Mouse (Mus musculus): ENCODE measurements around the gene Sugt1. TPM values are rescaled to one million over a fixed set of nuclear protein-coding genes. Genes with fewer than 3 reads are reported as not detected.

Sugt1 gene
- total and polyA plus RNA-seq, 2 experiments from 2014 or later = 16.4 to 87.3 TPM

- ATAC-seq = peak; percentile 28
- H3K27ac ChIP-seq = peak overlapping the region; percentile 99
- no peaks in the 10 kb centered on the region for H3K9me3 ChIP-seq (ENCODE audit: low read length)
- no peaks in the 10 kb centered on the region for H3K27me3 ChIP-seq (ENCODE audit: insufficient read depth, low read length)
- peak overlapping the region; percentile 69 for H3K9ac ChIP-seq (replicated peaks; ENCODE audit: low read length)
- 1% methylated on average over 9 of the region's 9 CpGs for WGBS
- H3K4me2 ChIP-seq (ENCODE audit: low read depth, low read length) = peak overlapping the region; percentile 86
- TF ChIP-seq CTCF (IDR thresholded peaks at IDR 0.05; ENCODE audit: low read depth) = no peak
- H3K36me3 ChIP-seq (ENCODE audit: insufficient read depth, low read length) = no peaks in the 10 kb centered on the region
- peak overlapping the region; percentile 73 for H3K4me3 ChIP-seq (ENCODE audit: low read length)
- H3K4me1 ChIP-seq (ENCODE audit: insufficient read depth, low read length) = peaks cover 14% of the 10 kb centered on the region
- no peak for DNase-seq (ENCODE audit: low spot score)
These were observed 350 bp downstream of the Sugt1 start for GRCm38 (mm10) chr14:79587852-79588229.

- ATAC-seq = no peak
- Histone ChIP-seq H3K9me3 (ENCODE audit: low read length) (no peaks in the 10 kb centered on the region), H3K4me1 (ENCODE audit: insufficient read depth, low read length) (peaks cover 14% of the 10 kb centered on the region), H3K4me3 (ENCODE audit: low read length) (peak overlapping the region; percentile 73), H3K36me3 (ENCODE audit: insufficient read depth, low read length) (no peaks in the 10 kb centered on the region), H3K27ac (no peak overlapping the region), H3K4me2 (ENCODE audit: low read depth, low read length) (peak overlapping the region; percentile 86), H3K9ac (replicated peaks; ENCODE audit: low read length) (peak overlapping the region; percentile 69; the same call in 1 of the 2 replicates), H3K27me3 (ENCODE audit: insufficient read depth, low read length) (no peaks in the 10 kb centered on the region)
- no peak for TF ChIP-seq CTCF (IDR thresholded peaks at IDR 0.05; ENCODE audit: low read depth)
- WGBS = 85% methylated on average over 9 of the region's 9 CpGs
- DNase-seq (ENCODE audit: low spot score) = no peak
These were observed 1.1 kb downstream of the Sugt1 start for GRCm38 (mm10) chr14:79588534-79588951.

- no peak overlapping the region for H3K27ac ChIP-seq
- no peak overlapping the region for H3K9ac ChIP-seq (replicated peaks; ENCODE audit: low read length)
- no peaks in the 10 kb centered on the region for H3K36me3 ChIP-seq (ENCODE audit: insufficient read depth, low read length)
- H3K4me3 ChIP-seq (ENCODE audit: low read length) = no peak overlapping the region
- H3K27me3 ChIP-seq (ENCODE audit: insufficient read depth, low read length) = no peaks in the 10 kb centered on the region
- H3K4me1 ChIP-seq (ENCODE audit: insufficient read depth, low read length) = peaks cover 14% of the 10 kb centered on the region
- WGBS = 78% methylated on average over 6 of the region's 6 CpGs
- TF ChIP-seq CTCF (IDR thresholded peaks at IDR 0.05; ENCODE audit: low read depth) = no peak
- ATAC-seq (no peak), DNase-seq (ENCODE audit: low spot score) (no peak)
- H3K9me3 ChIP-seq (ENCODE audit: low read length) = no peaks in the 10 kb centered on the region
- peak overlapping the region; percentile 86; the same call in 1 of the 2 replicates for H3K4me2 ChIP-seq (ENCODE audit: low read depth, low read length)
These were observed 1.9 kb downstream of the Sugt1 start for GRCm38 (mm10) chr14:79589401-79589800.

- ATAC-seq = no peak
These were observed 3.4 kb downstream of the Sugt1 start for GRCm38 (mm10) chr14:79590916-79591315.

GRCm38 (mm10) chr14:79591611-79592010, 4.1 kb downstream of the Sugt1 start:
- 85% methylated on average over 2 of the region's 2 CpGs for WGBS
- Histone ChIP-seq H3K27ac (no peak overlapping the region), H3K36me3 (ENCODE audit: insufficient read depth, low read length) (peaks cover 5% of the 10 kb centered on the region; the same call in 1 of the 2 replicates), H3K4me3 (ENCODE audit: low read length) (no peak overlapping the region), H3K27me3 (ENCODE audit: insufficient read depth, low read length) (no peaks in the 10 kb centered on the region), H3K4me1 (ENCODE audit: insufficient read depth, low read length) (peaks cover 14% of the 10 kb centered on the region), H3K4me2 (ENCODE audit: low read depth, low read length) (no peak overlapping the region), H3K9ac (replicated peaks; ENCODE audit: low read length) (no peak overlapping the region), H3K9me3 (ENCODE audit: low read length) (no peaks in the 10 kb centered on the region)
- no peak for DNase-seq (ENCODE audit: low spot score)
- TF ChIP-seq CTCF (IDR thresholded peaks at IDR 0.05; ENCODE audit: low read depth) = no peak
- ATAC-seq = no peak

More at GRCm38 (mm10) chr14:79590916-79591315, 3.4 kb downstream of the Sugt1 start:
- Histone ChIP-seq H3K9ac (replicated peaks; ENCODE audit: low read length) (no peak overlapping the region), H3K4me3 (ENCODE audit: low read length) (no peak overlapping the region), H3K4me1 (ENCODE audit: insufficient read depth, low read length) (peaks cover 14% of the 10 kb centered on the region), H3K27ac (no peak overlapping the region), H3K4me2 (ENCODE audit: low read depth, low read length) (no peak overlapping the region), H3K27me3 (ENCODE audit: insufficient read depth, low read length) (no peaks in the 10 kb centered on the region), H3K9me3 (ENCODE audit: low read length) (no peaks in the 10 kb centered on the region), H3K36me3 (ENCODE audit: insufficient read depth, low read length) (peaks cover 5% of the 10 kb centered on the region; the same call in 1 of the 2 replicates)
- TF ChIP-seq CTCF (IDR thresholded peaks at IDR 0.05; ENCODE audit: low read depth) = no peak
- no peak for DNase-seq (ENCODE audit: low spot score)
- WGBS = 96% methylated on average over 8 of the region's 8 CpGs

- 86% methylated on average over 5 of the region's 5 CpGs for WGBS
- TF ChIP-seq CTCF (IDR thresholded peaks at IDR 0.05; ENCODE audit: low read depth) = no peak
- peaks cover 5% of the 10 kb centered on the region for H3K4me1 ChIP-seq (ENCODE audit: insufficient read depth, low read length)
- H3K9ac ChIP-seq (replicated peaks; ENCODE audit: low read length) = no peak overlapping the region
- no peaks in the 10 kb centered on the region for H3K27me3 ChIP-seq (ENCODE audit: insufficient read depth, low read length)
- no peak for DNase-seq (ENCODE audit: low spot score)
- peaks cover 14% of the 10 kb centered on the region; the same call in 1 of the 2 replicates for H3K36me3 ChIP-seq (ENCODE audit: insufficient read depth, low read length)
- no peak overlapping the region for H3K4me3 ChIP-seq (ENCODE audit: low read length)
- no peaks in the 10 kb centered on the region for H3K9me3 ChIP-seq (ENCODE audit: low read length)
- no peak overlapping the region for H3K27ac ChIP-seq
- no peak overlapping the region for H3K4me2 ChIP-seq (ENCODE audit: low read depth, low read length)
- ATAC-seq = no peak
These were observed 6.6 kb downstream of the Sugt1 start for GRCm38 (mm10) chr14:79594069-79594468.

GRCm38 (mm10) chr14:79596602-79597001, 9.1 kb downstream of the Sugt1 start:
- no peaks in the 10 kb centered on the region for H3K9me3 ChIP-seq (ENCODE audit: low read length)
- ATAC-seq (no peak), DNase-seq (ENCODE audit: low spot score) (no peak)
- TF ChIP-seq CTCF (IDR thresholded peaks at IDR 0.05; ENCODE audit: low read depth) = no peak
- no peak overlapping the region for H3K27ac ChIP-seq
- H3K4me3 ChIP-seq (ENCODE audit: low read length) = no peak overlapping the region
- H3K27me3 ChIP-seq (ENCODE audit: insufficient read depth, low read length) = no peaks in the 10 kb centered on the region
- no peak overlapping the region for H3K4me2 ChIP-seq (ENCODE audit: low read depth, low read length)
- H3K36me3 ChIP-seq (ENCODE audit: insufficient read depth, low read length) = peaks cover 36% of the 10 kb centered on the region; the same call in 1 of the 2 replicates
- H3K9ac ChIP-seq (replicated peaks; ENCODE audit: low read length) = no peak overlapping the region
- H3K4me1 ChIP-seq (ENCODE audit: insufficient read depth, low read length) = no peaks in the 10 kb centered on the region
- 66% methylated on average over 4 of the region's 4 CpGs for WGBS
